Mouse (Mus musculus) erythroblast, adult 5-6 weeks (primary cell): ENCODE data around the gene 4930402H24Rik. TPM values are rescaled to one million over a fixed set of nuclear protein-coding genes. Genes with fewer than 3 reads are reported as not detected.
A peak's percentile ranks its signal among the peaks of the same experiment; 100 is the strongest.

Experiments used
- ATAC-seq: replicated peaks from 2 replicates; pipeline ENCODE4 v1.8.0; 2016; ENCODE audit warnings: moderate number of reproducible peaks, mild to moderate bottlenecking, moderate TSS enrichment, inconsistent platforms; ENCODE audit not compliant: poor library complexity, low FRiP score, severe bottlenecking
- total RNA-seq, 2 experiments: library from RNA; stranded (forward) in 1 of 2; stranded (reverse) in 1 of 2; fragments of 150-400 nt in 1 of 2; fragments of 200-764, 138-1000 nt in 1 of 2; gene quantifications; 2 replicates each; pipeline versions ENCODE4 v1.2.3 to v1.2.4; 2015 to 2017; ENCODE audit warnings: low replicate concordance in 2 of 2

The 4930402H24Rik gene
- total RNA-seq, 2 experiments from 2014 or later: 4.2 to 8.2 TPM

- ATAC-seq: no peak
Observed at GRCm38 (mm10) chr2:130693563-130693962, 212.6 kb downstream of the 4930402H24Rik start.

- no peak for ATAC-seq
Observed at GRCm38 (mm10) chr2:130689011-130689410, 217.2 kb downstream of the 4930402H24Rik start.

GRCm38 (mm10) chr2:130685426-130685825 is 220.8 kb downstream of the 4930402H24Rik start:
- ATAC-seq: no peak

DNA sequence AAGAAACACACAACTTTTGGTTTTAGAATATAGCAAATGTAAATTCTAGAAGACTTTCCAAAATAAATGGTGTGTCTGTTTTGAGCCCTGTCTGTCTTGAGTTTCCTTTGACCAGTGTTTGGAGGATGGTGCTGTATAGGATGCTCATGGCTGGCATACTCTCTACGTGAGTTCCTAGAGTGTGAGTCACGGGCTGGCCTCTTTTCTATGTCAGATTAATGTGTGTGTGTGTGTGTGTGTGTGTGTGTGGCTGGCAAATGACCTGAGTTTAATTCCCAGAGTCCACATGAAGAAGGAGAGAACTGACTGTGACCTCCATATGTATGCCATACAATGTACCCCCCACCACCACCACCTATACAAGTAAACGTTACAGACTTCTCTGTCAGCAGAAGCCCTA is 224.7 kb downstream of the 4930402H24Rik start:
- ATAC-seq: no peak

DNA sequence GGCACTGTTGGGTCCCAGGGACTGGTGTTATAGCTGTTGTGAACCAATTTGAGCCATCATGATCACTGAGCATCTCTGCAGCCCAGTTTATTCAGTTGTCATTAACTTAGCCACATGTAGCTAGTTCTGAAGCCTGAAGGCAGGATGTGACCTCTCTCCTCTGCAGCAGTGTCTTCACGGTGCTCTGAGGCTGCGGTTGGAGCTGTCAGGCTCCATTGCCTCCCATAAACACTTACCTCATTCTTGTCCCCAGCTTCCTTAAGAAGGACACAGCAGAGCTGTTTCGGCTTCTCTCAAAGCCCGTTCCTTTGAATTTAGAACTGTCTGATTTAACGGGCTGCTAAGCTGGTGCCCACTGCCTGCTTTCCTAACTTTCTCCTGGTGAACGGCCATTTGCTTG is 226.3 kb downstream of the 4930402H24Rik start:
- ATAC-seq: no peak

- no peak for ATAC-seq
Observed at GRCm38 (mm10) chr2:130679154-130679553, 227.1 kb downstream of the 4930402H24Rik start.

DNA sequence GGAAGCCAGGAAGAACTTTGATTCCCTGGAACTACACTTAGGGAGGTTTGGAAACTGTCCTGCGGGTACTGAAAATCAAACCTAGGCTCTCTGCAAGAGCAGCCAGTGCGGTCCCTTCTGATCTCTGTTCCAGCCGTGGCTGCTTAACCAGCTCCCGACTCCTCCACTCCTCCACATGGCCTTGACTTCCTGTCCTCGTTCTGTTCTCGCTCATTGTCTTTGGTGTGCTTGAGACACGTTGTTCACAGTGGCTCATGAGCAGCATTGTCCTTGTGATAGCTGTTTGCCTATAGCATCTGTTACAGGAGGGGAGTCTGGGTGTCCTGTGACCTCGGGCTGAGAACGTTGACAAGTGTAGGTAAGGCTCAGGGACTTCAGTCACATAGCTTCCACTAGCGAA is 229.0 kb downstream of the 4930402H24Rik start:
- ATAC-seq: no peak

DNA sequence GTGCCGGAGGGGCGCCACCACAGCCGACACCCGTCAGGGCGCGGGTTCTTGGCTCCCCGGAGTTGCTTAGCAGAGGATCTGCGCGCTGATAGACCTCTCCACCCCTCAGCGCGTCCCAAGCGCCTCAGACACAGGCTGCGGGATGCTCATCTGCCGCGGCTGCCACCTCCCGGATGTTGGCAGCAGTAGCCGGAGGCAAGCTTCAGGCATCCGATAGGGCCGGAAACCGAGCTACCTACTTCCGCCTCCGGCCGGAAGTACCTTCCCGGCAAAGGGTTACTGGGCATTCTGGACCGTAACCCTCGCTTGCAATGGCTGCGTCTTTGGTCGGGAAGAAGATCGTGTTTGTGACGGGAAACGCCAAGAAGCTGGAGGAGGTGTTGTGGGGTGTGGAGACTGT is 238.6 kb downstream of the 4930402H24Rik start, which contains the start of gene Itpa:
TSS of gene Itpa (plus strand) at position 52 of the 400 bp plus-strand sequence.
- peak; percentile 85 for ATAC-seq

DNA sequence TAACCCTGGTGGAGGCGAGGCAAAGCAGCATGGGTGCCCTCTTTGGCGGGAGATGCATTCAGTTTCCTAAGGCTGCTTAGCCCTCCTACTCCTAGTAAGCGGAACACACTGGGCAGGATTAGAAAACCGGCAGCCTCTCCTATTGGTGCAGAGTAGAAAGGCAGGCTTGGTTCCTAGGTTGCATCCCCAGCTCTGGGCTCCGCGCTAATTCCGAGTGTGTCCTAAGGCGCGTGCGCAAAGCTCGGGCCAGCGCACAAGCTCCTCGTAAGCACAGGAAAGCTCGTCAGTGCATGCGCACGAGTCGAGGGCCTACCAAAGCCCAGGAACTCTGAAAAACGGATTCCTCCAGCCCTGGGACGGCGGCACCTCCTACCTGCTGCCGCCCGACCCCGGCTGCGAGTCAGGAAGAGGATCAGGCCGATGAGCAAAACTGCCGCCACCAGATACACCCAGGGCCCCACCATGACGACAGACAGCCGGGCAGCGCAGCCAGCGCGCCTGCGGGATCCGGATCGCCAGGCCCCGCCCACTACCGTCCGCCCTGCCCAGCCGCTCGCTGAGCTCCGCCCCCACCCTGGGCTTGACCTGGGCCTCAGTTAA is 242.0 kb downstream of the 4930402H24Rik start, which contains the start of gene Ddrgk1:
TSS of gene Ddrgk1 (minus strand) at position 558 of the 600 bp plus-strand sequence.
- peak; percentile 84 for ATAC-seq

DNA sequence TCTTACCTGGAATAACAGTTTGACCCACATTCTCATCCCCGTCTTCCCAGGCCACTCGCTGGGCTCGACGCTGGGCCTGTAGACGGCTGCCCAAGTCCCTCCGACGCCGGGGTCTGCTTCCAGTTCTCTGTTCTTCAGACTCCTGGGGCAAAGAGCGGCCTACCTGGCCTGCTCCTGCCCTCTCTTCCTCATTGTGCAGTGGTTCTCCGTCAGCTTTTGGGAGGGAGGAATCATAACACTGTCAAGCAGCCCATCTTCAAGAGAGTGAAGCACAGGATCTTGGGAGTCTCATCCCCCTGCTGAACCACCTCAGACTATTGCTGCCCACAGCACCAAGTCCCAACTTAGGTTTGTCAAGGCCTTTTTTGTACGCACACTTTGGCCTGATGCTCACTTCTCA is 242.9 kb downstream of the 4930402H24Rik start:
- no peak for ATAC-seq

- ATAC-seq: no peak
Observed at GRCm38 (mm10) chr2:130658530-130658929, 247.7 kb downstream of the 4930402H24Rik start.

GRCm38 (mm10) chr2:130657541-130657940 is 248.7 kb downstream of the 4930402H24Rik start:
- ATAC-seq: no peak

GRCm38 (mm10) chr2:130656536-130656935 is 249.7 kb downstream of the 4930402H24Rik start:
- ATAC-seq: no peak

Other genes with a start within 250 kb of the 4930402H24Rik start
- 20.9 and 28.2 TPM in 2 replicates for gene Ddrgk1, start 241.7 kb downstream of the 4930402H24Rik start, total RNA-seq (2015; ENCODE audit: low replicate concordance)
- gene Ddrgk1, start 241.7 kb downstream of the 4930402H24Rik start, total RNA-seq (2017; ENCODE audit: low replicate concordance): 19.8 and 30.0 TPM in 2 replicates
- 11.3 and 13.0 TPM in 2 replicates for gene Itpa, start 238.8 kb downstream of the 4930402H24Rik start, total RNA-seq (2015; ENCODE audit: low replicate concordance)
- 12.8 and 16.2 TPM in 2 replicates for gene Itpa, start 238.8 kb downstream of the 4930402H24Rik start, total RNA-seq (2017; ENCODE audit: low replicate concordance)
- gene Slc4a11, start 208.9 kb downstream of the 4930402H24Rik start, total RNA-seq (2015; ENCODE audit: low replicate concordance): not detected in 2 replicates
- gene Slc4a11, start 208.9 kb downstream of the 4930402H24Rik start, total RNA-seq (2017; ENCODE audit: low replicate concordance): not detected in 2 replicates
- 9.0 and 18.8 TPM in 2 replicates for gene Atrn, start 89 bp upstream of the 4930402H24Rik start, total RNA-seq (2015; ENCODE audit: low replicate concordance)
- gene Atrn, start 89 bp upstream of the 4930402H24Rik start, total RNA-seq (2017; ENCODE audit: low replicate concordance): 6.5 and 8.4 TPM in 2 replicates
- gene Gfra4, start 136.7 kb upstream of the 4930402H24Rik start, total RNA-seq (2015; ENCODE audit: low replicate concordance): 2.1 TPM in 1 of 2 replicates, not detected in the other
- gene Gfra4, start 136.7 kb upstream of the 4930402H24Rik start, total RNA-seq (2017; ENCODE audit: low replicate concordance): not detected in 2 replicates
- 0.38 and 1.9 TPM in 2 replicates for gene Adam33, start 157.4 kb upstream of the 4930402H24Rik start, total RNA-seq (2015; ENCODE audit: low replicate concordance)
- gene Adam33, start 157.4 kb upstream of the 4930402H24Rik start, total RNA-seq (2017; ENCODE audit: low replicate concordance): 4.9 and 12.1 TPM in 2 replicates
- 3.3 and 4.8 TPM in 2 replicates for gene Siglec1, start 180.4 kb upstream of the 4930402H24Rik start, total RNA-seq (2015; ENCODE audit: low replicate concordance)
- gene Siglec1, start 180.4 kb upstream of the 4930402H24Rik start, total RNA-seq (2017; ENCODE audit: low replicate concordance): 1.4 and 1.5 TPM in 2 replicates
- gene Hspa12b, start 220.9 kb upstream of the 4930402H24Rik start, total RNA-seq (2015; ENCODE audit: low replicate concordance): not detected in 2 replicates
- gene Hspa12b, start 220.9 kb upstream of the 4930402H24Rik start, total RNA-seq (2017; ENCODE audit: low replicate concordance): 0.14 TPM in 1 of 2 replicates, not detected in the other
- gene Gm11037, start 227.1 kb upstream of the 4930402H24Rik start, total RNA-seq (2015; ENCODE audit: low replicate concordance): not detected in 2 replicates
- gene Gm11037, start 227.1 kb upstream of the 4930402H24Rik start, total RNA-seq (2017; ENCODE audit: low replicate concordance): not detected in 2 replicates